Mouse (Mus musculus): ENCODE results near the gene Nacc2. TPM values are rescaled to one million over a fixed set of nuclear protein-coding genes. Genes with fewer than 3 reads are reported as not detected.

Gene Nacc2
- total and polyA plus RNA-seq, 2 experiments from 2014 or later = 18.3 to 18.9 TPM

DNA sequence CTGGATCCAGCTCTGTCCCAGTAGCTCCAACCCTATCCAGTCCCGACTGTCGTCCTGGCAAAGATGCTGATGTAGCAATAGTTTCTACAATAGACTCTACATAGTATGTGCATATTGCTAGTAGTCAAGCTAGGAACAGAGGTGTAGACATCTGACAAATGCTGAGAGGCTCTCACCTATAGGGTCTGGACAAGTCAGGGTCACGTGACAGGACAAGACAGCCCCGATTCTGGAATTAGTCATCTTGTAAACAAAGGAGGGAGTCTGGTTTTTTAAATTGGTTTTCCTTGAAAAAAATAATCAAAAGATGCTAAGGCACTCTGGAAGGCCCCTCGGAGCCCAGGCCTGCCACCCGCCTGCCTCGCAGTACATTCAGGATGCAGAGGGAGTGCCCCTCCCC lies 66.0 kb downstream of the Nacc2 start:
- no peak for TF ChIP-seq CTCF (IDR thresholded peaks at IDR 0.05; ENCODE audit: low read depth)
- no peaks in the 10 kb centered on the region for H3K36me3 ChIP-seq (ENCODE audit: insufficient read depth)
- H3K4me1 ChIP-seq (ENCODE audit: insufficient read depth) = no peaks in the 10 kb centered on the region
- no peaks in the 10 kb centered on the region for H3K27me3 ChIP-seq (ENCODE audit: insufficient read depth, low read length)
- no peaks in the 10 kb centered on the region for H3K9me3 ChIP-seq (ENCODE audit: low read length)
- ATAC-seq = no peak
- H3K27ac ChIP-seq (ENCODE audit: low read depth, low read length) = no peak overlapping the region
- WGBS = 81% methylated on average over 7 of the region's 7 CpGs
- H3K9ac ChIP-seq = no peak overlapping the region
- no peak overlapping the region for H3K4me2 ChIP-seq (ENCODE audit: low read depth)
- no peak for DNase-seq
- no peak overlapping the region for H3K4me3 ChIP-seq (ENCODE audit: low read depth, low read length)

DNA sequence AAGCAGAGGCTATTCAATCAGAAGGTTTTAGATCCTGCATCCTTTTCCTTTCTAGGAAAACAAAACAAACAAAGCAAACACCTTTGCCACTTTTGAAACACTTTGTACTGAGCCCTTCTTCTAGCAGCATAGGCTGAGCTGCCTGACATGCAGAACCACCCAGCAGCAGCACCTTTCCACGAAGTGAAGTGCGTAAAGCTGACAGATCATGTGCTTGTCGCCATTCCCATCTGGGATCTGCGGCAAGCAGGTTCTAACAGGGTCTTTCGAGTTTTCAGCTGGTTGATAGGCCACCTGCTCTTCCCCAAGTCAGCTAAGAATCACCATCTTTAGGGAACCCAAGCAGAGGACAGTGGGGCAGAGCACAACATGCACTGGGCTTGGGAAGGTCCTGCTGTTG lies 66.8 kb downstream of the Nacc2 start:
- no peaks in the 10 kb centered on the region for H3K27me3 ChIP-seq (ENCODE audit: insufficient read depth, low read length)
- no peak overlapping the region for H3K4me2 ChIP-seq (ENCODE audit: low read depth)
- 71% methylated on average over 5 of the region's 5 CpGs for WGBS
- ATAC-seq (no peak), DNase-seq (no peak)
- TF ChIP-seq CTCF (IDR thresholded peaks at IDR 0.05; ENCODE audit: low read depth) = no peak
- H3K4me3 ChIP-seq (ENCODE audit: low read depth, low read length) = no peak overlapping the region
- H3K36me3 ChIP-seq (ENCODE audit: insufficient read depth) = no peaks in the 10 kb centered on the region
- H3K4me1 ChIP-seq (ENCODE audit: insufficient read depth) = no peaks in the 10 kb centered on the region
- 0 out of 2 replicates have a peak overlapping the region, but pooled peaks have one; percentile 15 for H3K27ac ChIP-seq (ENCODE audit: low read depth, low read length)
- H3K9ac ChIP-seq = no peak overlapping the region
- H3K9me3 ChIP-seq (ENCODE audit: low read length) = no peaks in the 10 kb centered on the region

DNA sequence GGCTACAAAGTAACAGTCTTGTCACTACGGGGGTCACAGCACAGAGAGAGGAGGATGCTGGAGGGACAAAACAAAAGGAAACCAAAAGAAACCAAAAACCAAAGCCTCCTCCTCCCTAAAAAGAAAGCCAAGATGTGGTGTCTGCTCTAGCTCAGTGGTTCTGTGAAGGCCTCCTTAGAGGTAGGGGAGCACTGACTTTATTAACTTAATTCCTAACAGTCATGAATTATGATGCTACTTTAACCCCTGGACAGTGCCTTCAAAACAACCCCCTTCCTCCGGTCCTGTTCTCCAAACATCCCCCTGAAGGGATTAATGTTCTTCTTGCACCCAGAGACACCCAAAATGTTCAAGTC lies 67.3 kb downstream of the Nacc2 start:
- Histone ChIP-seq H3K4me1 (ENCODE audit: insufficient read depth) (no peaks in the 10 kb centered on the region), H3K27me3 (ENCODE audit: insufficient read depth, low read length) (no peaks in the 10 kb centered on the region), H3K9ac (no peak overlapping the region), H3K27ac (ENCODE audit: low read depth, low read length) (no peak overlapping the region), H3K4me2 (ENCODE audit: low read depth) (no peak overlapping the region), H3K9me3 (ENCODE audit: low read length) (no peaks in the 10 kb centered on the region), H3K36me3 (ENCODE audit: insufficient read depth) (no peaks in the 10 kb centered on the region), H3K4me3 (ENCODE audit: low read depth, low read length) (no peak overlapping the region)
- ATAC-seq (no peak), DNase-seq (no peak)
- no peak for TF ChIP-seq CTCF (IDR thresholded peaks at IDR 0.05; ENCODE audit: low read depth)
- 61% methylated on average over 2 of the region's 2 CpGs for WGBS

DNA sequence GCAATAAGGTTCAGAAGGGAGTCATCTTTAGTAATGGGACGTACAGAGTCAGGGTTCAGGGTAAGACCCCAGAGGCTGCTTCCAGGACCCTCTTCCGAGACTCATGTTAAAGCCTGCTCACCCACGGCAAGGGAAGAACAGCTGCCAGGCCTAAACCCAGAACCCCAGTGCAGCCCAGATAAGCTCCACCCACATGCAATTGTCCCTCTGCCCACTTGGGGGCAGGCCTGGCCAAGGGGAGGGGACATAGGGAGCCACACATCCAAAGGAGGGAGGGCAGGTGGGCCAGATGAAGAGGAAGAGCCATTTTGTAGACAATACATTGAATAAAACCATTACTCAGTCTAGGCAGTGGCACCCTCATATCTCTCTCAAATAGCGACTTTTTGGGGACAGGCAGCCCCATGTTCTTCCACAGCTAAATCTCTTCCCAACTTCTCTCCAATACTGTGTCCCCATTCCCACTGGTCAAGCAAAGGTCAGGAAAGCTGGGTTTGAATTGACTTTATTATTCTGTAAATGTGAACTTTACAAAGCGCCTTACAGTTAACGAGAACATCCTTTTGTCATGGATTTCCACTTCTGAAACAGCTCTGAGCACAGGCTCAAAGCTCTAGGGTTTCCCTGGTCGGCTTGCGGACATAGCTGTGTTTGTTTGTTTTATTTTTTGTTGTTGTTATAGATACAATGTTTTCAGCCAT lies 67.8 kb downstream of the Nacc2 start:
- Histone ChIP-seq H3K4me1 (ENCODE audit: insufficient read depth) (no peaks in the 10 kb centered on the region), H3K9me3 (ENCODE audit: low read length) (no peaks in the 10 kb centered on the region), H3K4me3 (ENCODE audit: low read depth, low read length) (no peak overlapping the region), H3K36me3 (ENCODE audit: insufficient read depth) (no peaks in the 10 kb centered on the region), H3K27me3 (ENCODE audit: insufficient read depth, low read length) (no peaks in the 10 kb centered on the region), H3K4me2 (ENCODE audit: low read depth) (no peak overlapping the region), H3K9ac (no peak overlapping the region), H3K27ac (ENCODE audit: low read depth, low read length) (no peak overlapping the region)
- peak; percentile 78 for ATAC-seq
- peak; percentile 85 for TF ChIP-seq CTCF (IDR thresholded peaks at IDR 0.05; ENCODE audit: low read depth)
- DNase-seq = peak; percentile 75
- 40% methylated on average over 8 of the region's 8 CpGs for WGBS

DNA sequence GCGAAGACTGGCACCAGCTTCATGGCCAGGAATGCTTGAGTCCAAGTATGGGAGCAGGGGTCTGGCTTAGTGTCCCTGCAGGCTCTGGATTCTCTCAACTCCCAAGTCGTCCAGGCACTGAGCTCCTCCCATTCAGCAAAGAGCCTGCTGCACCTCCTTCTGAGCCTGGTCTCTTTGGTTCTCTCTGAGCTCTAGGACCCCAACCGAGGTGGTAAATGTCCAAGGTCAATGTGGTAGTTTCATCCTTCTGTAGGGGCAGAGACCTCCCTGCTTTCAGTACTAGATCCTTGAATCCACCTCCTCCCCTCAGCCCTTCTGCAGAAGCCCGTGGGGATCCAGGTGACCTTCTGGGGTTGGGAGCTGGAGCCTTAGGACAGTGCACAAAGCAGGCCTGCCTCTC lies 70.2 kb downstream of the Nacc2 start:
- H3K9ac ChIP-seq = no peak overlapping the region
- no peak for DNase-seq
- no peak overlapping the region for H3K4me3 ChIP-seq (ENCODE audit: low read depth, low read length)
- H3K9me3 ChIP-seq (ENCODE audit: low read length) = no peaks in the 10 kb centered on the region
- H3K27ac ChIP-seq (ENCODE audit: low read depth, low read length) = no peak overlapping the region
- H3K36me3 ChIP-seq (ENCODE audit: insufficient read depth) = no peaks in the 10 kb centered on the region
- no peak for ATAC-seq
- H3K27me3 ChIP-seq (ENCODE audit: insufficient read depth, low read length) = no peaks in the 10 kb centered on the region
- 65% methylated on average over 4 of the region's 4 CpGs for WGBS
- TF ChIP-seq CTCF (IDR thresholded peaks at IDR 0.05; ENCODE audit: low read depth) = no peak
- H3K4me2 ChIP-seq (ENCODE audit: low read depth) = no peak overlapping the region
- no peaks in the 10 kb centered on the region for H3K4me1 ChIP-seq (ENCODE audit: insufficient read depth)

DNA sequence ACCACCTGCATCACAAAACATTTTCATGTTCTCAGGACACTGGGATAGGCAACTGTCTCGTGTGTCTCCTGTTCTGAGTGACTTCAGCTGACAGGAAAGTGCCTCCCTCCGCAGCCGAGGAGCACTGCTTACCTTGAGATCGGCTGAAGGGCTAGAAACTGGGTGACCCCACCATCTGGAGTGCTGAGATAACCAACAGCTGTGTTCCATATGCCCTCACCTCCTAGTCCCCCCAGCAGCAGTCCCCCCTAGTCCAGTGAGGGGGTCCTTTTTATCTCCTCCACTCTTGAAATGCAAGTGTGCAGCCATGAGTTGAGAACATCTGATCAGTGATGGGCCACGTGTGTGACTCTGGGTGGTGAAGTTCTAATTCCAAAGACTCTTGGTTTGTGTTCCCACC lies 74.2 kb downstream of the Nacc2 start:
- DNase-seq (no peak), ATAC-seq (no peak)
- Histone ChIP-seq H3K27ac (ENCODE audit: low read depth, low read length) (no peak overlapping the region), H3K4me2 (ENCODE audit: low read depth) (no peak overlapping the region), H3K27me3 (ENCODE audit: insufficient read depth, low read length) (no peaks in the 10 kb centered on the region), H3K4me1 (ENCODE audit: insufficient read depth) (no peaks in the 10 kb centered on the region), H3K9ac (no peak overlapping the region), H3K9me3 (ENCODE audit: low read length) (no peaks in the 10 kb centered on the region), H3K36me3 (ENCODE audit: insufficient read depth) (no peaks in the 10 kb centered on the region), H3K4me3 (ENCODE audit: low read depth, low read length) (no peak overlapping the region)
- TF ChIP-seq CTCF (IDR thresholded peaks at IDR 0.05; ENCODE audit: low read depth) = no peak
- WGBS = 71% methylated on average over 5 of the region's 5 CpGs

DNA sequence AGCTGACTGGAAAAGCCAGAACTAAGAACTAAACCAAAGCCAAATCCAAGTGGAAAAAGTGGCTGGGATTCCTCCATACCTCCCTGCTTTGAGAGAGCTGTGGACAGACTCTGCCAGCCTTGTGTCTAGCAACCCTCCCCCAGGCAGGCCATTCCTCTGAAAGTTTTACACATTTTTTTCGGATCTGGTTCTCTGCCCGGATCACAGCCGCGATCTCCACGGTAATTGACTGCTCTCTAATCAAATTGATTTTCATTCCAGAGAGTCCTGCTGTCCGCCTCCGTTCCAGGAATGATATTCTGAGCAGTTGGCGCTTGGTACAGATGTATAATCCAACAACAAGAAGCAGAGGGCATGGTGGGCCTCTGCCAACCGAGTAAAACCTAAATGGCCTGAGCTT lies 78.8 kb downstream of the Nacc2 start:
- 50% methylated on average over 9 of the region's 9 CpGs for WGBS
- H3K4me1 ChIP-seq (ENCODE audit: insufficient read depth) = no peaks in the 10 kb centered on the region

More for the DNA sequence above, 78.8 kb downstream of the Nacc2 start:
- H3K9me3 ChIP-seq (ENCODE audit: low read length) = no peaks in the 10 kb centered on the region
- H3K9ac ChIP-seq = no peak overlapping the region
- H3K27me3 ChIP-seq (ENCODE audit: insufficient read depth, low read length) = 0 out of 2 replicates have a peak, but pooled peaks cover 4% of the 10 kb centered on the region
- H3K4me3 ChIP-seq (ENCODE audit: low read depth, low read length) = no peak overlapping the region
- no peak overlapping the region for H3K4me2 ChIP-seq (ENCODE audit: low read depth)
- no peak for TF ChIP-seq CTCF (IDR thresholded peaks at IDR 0.05; ENCODE audit: low read depth)
- no peak overlapping the region for H3K27ac ChIP-seq (ENCODE audit: low read depth, low read length)
- ATAC-seq = peak; percentile 32; the same call in 1 of the 2 replicates
- DNase-seq = peak; percentile 40
- H3K36me3 ChIP-seq (ENCODE audit: insufficient read depth) = no peaks in the 10 kb centered on the region

Measured in forebrain, postnatal 0 days (tissue).